Mouse (Mus musculus): ENCODE measurements around the gene Itpr3. TPM values are rescaled to one million over a fixed set of nuclear protein-coding genes. Genes with fewer than 3 reads are reported as not detected.

The Itpr3 gene
- total and polyA plus RNA-seq, 2 experiments: 1.0 to 1.5 TPM

GRCm38 (mm10) chr17:27110072-27110471, 53.0 kb downstream of the Itpr3 start:
- no peak overlapping the region for H3K9ac ChIP-seq (ENCODE audit: low read depth, low read length)
- WGBS: 74% methylated on average over 7 of the region's 7 CpGs

GRCm38 (mm10) chr17:27118676-27119539, 61.8 kb downstream of the Itpr3 start:
- no peaks in the 10 kb centered on the region for H3K79me2 ChIP-seq (ENCODE audit: control insufficient read depth, insufficient read depth, low read length)
- DNase-seq (ENCODE audit: extremely low read depth, low read depth, low spot score): no peak
- no peak overlapping the region for H3K4me3 ChIP-seq (ENCODE audit: insufficient read depth, low read depth, low read length)
- WGBS: 90% methylated on average over 25 of the region's 25 CpGs
- no peak overlapping the region for H3K27ac ChIP-seq (replicated peaks; ENCODE audit: insufficient read depth, low read depth, low read length)
- no peaks in the 10 kb centered on the region for H3K4me1 ChIP-seq (ENCODE audit: control insufficient read depth, insufficient read depth, low read length)
- TF ChIP-seq CTCF (IDR thresholded peaks at IDR 0.05; ENCODE audit: low read depth, low read length) (no peak), POLR2A (IDR thresholded peaks at IDR 0.05; ENCODE audit: extremely low read depth, insufficient read depth, low read length) (no peak)
- no peak overlapping the region for H3K9ac ChIP-seq (ENCODE audit: low read depth, low read length)
- no peaks in the 10 kb centered on the region for H3K27me3 ChIP-seq (ENCODE audit: control insufficient read depth, insufficient read depth, low read length)
- H3K36me3 ChIP-seq (ENCODE audit: control insufficient read depth, insufficient read depth, low read length): no peaks in the 10 kb centered on the region

More at GRCm38 (mm10) chr17:27110072-27110471, 53.0 kb downstream of the Itpr3 start:
- H3K4me3 ChIP-seq (ENCODE audit: insufficient read depth, low read depth, low read length): no peak overlapping the region
- H3K36me3 ChIP-seq (ENCODE audit: control insufficient read depth, insufficient read depth, low read length): no peaks in the 10 kb centered on the region
- no peak for DNase-seq (ENCODE audit: extremely low read depth, low read depth, low spot score)
- no peaks in the 10 kb centered on the region for H3K4me1 ChIP-seq (ENCODE audit: control insufficient read depth, insufficient read depth, low read length)
- no peaks in the 10 kb centered on the region for H3K79me2 ChIP-seq (ENCODE audit: control insufficient read depth, insufficient read depth, low read length)
- no peak overlapping the region for H3K27ac ChIP-seq (replicated peaks; ENCODE audit: insufficient read depth, low read depth, low read length)
- H3K27me3 ChIP-seq (ENCODE audit: control insufficient read depth, insufficient read depth, low read length): no peaks in the 10 kb centered on the region
- TF ChIP-seq POLR2A (IDR thresholded peaks at IDR 0.05; ENCODE audit: extremely low read depth, insufficient read depth, low read length) (no peak), CTCF (IDR thresholded peaks at IDR 0.05; ENCODE audit: low read depth, low read length) (no peak)

GRCm38 (mm10) chr17:27119540-27119895, 62.4 kb downstream of the Itpr3 start:
- Histone ChIP-seq H3K79me2 (ENCODE audit: control insufficient read depth, insufficient read depth, low read length) (no peaks in the 10 kb centered on the region), H3K27me3 (ENCODE audit: control insufficient read depth, insufficient read depth, low read length) (no peaks in the 10 kb centered on the region), H3K4me1 (ENCODE audit: control insufficient read depth, insufficient read depth, low read length) (no peaks in the 10 kb centered on the region), H3K36me3 (ENCODE audit: control insufficient read depth, insufficient read depth, low read length) (no peaks in the 10 kb centered on the region), H3K9ac (ENCODE audit: low read depth, low read length) (no peak overlapping the region), H3K27ac (replicated peaks; ENCODE audit: insufficient read depth, low read depth, low read length) (no peak overlapping the region), H3K4me3 (ENCODE audit: insufficient read depth, low read depth, low read length) (no peak overlapping the region)
- TF ChIP-seq CTCF (IDR thresholded peaks at IDR 0.05; ENCODE audit: low read depth, low read length) (no peak), POLR2A (IDR thresholded peaks at IDR 0.05; ENCODE audit: extremely low read depth, insufficient read depth, low read length) (no peak)
- 87% methylated on average over 4 of the region's 4 CpGs for WGBS
- DNase-seq (ENCODE audit: extremely low read depth, low read depth, low spot score): no peak

GRCm38 (mm10) chr17:27119954-27120353, 62.9 kb downstream of the Itpr3 start:
- Histone ChIP-seq H3K27me3 (ENCODE audit: control insufficient read depth, insufficient read depth, low read length) (no peaks in the 10 kb centered on the region), H3K79me2 (ENCODE audit: control insufficient read depth, insufficient read depth, low read length) (no peaks in the 10 kb centered on the region), H3K27ac (replicated peaks; ENCODE audit: insufficient read depth, low read depth, low read length) (no peak overlapping the region), H3K9ac (ENCODE audit: low read depth, low read length) (no peak overlapping the region), H3K4me1 (ENCODE audit: control insufficient read depth, insufficient read depth, low read length) (no peaks in the 10 kb centered on the region), H3K36me3 (ENCODE audit: control insufficient read depth, insufficient read depth, low read length) (no peaks in the 10 kb centered on the region), H3K4me3 (ENCODE audit: insufficient read depth, low read depth, low read length) (no peak overlapping the region)
- WGBS: 83% methylated on average over 8 of the region's 8 CpGs
- DNase-seq (ENCODE audit: extremely low read depth, low read depth, low spot score): no peak
- TF ChIP-seq POLR2A (IDR thresholded peaks at IDR 0.05; ENCODE audit: extremely low read depth, insufficient read depth, low read length): no peak
- no peak for TF ChIP-seq CTCF (IDR thresholded peaks at IDR 0.05; ENCODE audit: low read depth, low read length)

- no peaks in the 10 kb centered on the region for H3K36me3 ChIP-seq (ENCODE audit: control insufficient read depth, insufficient read depth, low read length)
- 42% methylated on average over 18 of the region's 18 CpGs for WGBS
- DNase-seq (ENCODE audit: extremely low read depth, low read depth, low spot score): no peak
Measured at GRCm38 (mm10) chr17:27120561-27121024, 63.5 kb downstream of the Itpr3 start.

GRCm38 (mm10) chr17:27121266-27121665, 64.2 kb downstream of the Itpr3 start:
- 82% methylated on average over 14 of the region's 14 CpGs for WGBS
- Histone ChIP-seq H3K79me2 (ENCODE audit: control insufficient read depth, insufficient read depth, low read length) (no peaks in the 10 kb centered on the region), H3K27me3 (ENCODE audit: control insufficient read depth, insufficient read depth, low read length) (no peaks in the 10 kb centered on the region), H3K4me3 (ENCODE audit: insufficient read depth, low read depth, low read length) (no peak overlapping the region), H3K27ac (replicated peaks; ENCODE audit: insufficient read depth, low read depth, low read length) (no peak overlapping the region), H3K36me3 (ENCODE audit: control insufficient read depth, insufficient read depth, low read length) (no peaks in the 10 kb centered on the region), H3K9ac (ENCODE audit: low read depth, low read length) (no peak overlapping the region), H3K4me1 (ENCODE audit: control insufficient read depth, insufficient read depth, low read length) (no peaks in the 10 kb centered on the region)
- no peak for DNase-seq (ENCODE audit: extremely low read depth, low read depth, low spot score)
- TF ChIP-seq CTCF (IDR thresholded peaks at IDR 0.05; ENCODE audit: low read depth, low read length) (no peak), POLR2A (IDR thresholded peaks at IDR 0.05; ENCODE audit: extremely low read depth, insufficient read depth, low read length) (no peak)

More at GRCm38 (mm10) chr17:27120561-27121024, 63.5 kb downstream of the Itpr3 start:
- Histone ChIP-seq H3K27ac (replicated peaks; ENCODE audit: insufficient read depth, low read depth, low read length) (no peak overlapping the region), H3K79me2 (ENCODE audit: control insufficient read depth, insufficient read depth, low read length) (no peaks in the 10 kb centered on the region), H3K4me3 (ENCODE audit: insufficient read depth, low read depth, low read length) (no peak overlapping the region), H3K27me3 (ENCODE audit: control insufficient read depth, insufficient read depth, low read length) (no peaks in the 10 kb centered on the region), H3K9ac (ENCODE audit: low read depth, low read length) (no peak overlapping the region), H3K4me1 (ENCODE audit: control insufficient read depth, insufficient read depth, low read length) (no peaks in the 10 kb centered on the region)
- peak; percentile 60 for TF ChIP-seq CTCF (IDR thresholded peaks at IDR 0.05; ENCODE audit: low read depth, low read length)
- no peak for TF ChIP-seq POLR2A (IDR thresholded peaks at IDR 0.05; ENCODE audit: extremely low read depth, insufficient read depth, low read length)
